In genomic region chr14:30606817-30607216, GRCm38 (mm10) we compare ENCODE assay signal across 22 mouse cellular contexts. TPM values are rescaled to one million over a fixed set of nuclear protein-coding genes. Genes with fewer than 3 reads are reported as not detected.
DNase-seq lines count a peak whose midpoint lies in the region; ATAC-seq lines count a peak whose summit lies in the region.
"Had no signal": no experiment of that assay in that cellular context is flagged by ENCODE, and none has a peak within 500 bp of the region (broad histone marks: within the 10 kb centered on the region; RNA-seq: fewer than 3 reads in every experiment).

No protein-coding gene starts in this region.

- H3K27ac ChIP-seq in kidney, embryonic 14.5 days (ENCODE audit: low read depth, low read length) = no peak overlapping the region
- H3K27ac ChIP-seq: forebrain, embryonic 12.5 days; gastrocnemius, adult 2 months; hindbrain, embryonic 13.5 days; kidney, postnatal 0 days; limb, embryonic 10.5 days had no signal

- H3K9me3 ChIP-seq in kidney, embryonic 14.5 days (ENCODE audit: control insufficient read depth, low read length) = no peaks in the 10 kb centered on the region
- H3K9me3 ChIP-seq: forebrain, embryonic 12.5 days; hindbrain, embryonic 13.5 days; limb, embryonic 10.5 days had no signal

- ATAC-seq in kidney, embryonic 14.5 days (ENCODE audit: low FRiP score, low TSS enrichment) = no peak
- ATAC-seq: CD4-positive, CD25-positive, alpha-beta regulatory T cell, adult 4 months; midbrain, embryonic 16.5 days had no signal

- DNase-seq in kidney, postnatal 10 days = peak; percentile 26
- peak; percentile 48 to 51 for DNase-seq in spleen, postnatal 36 days (ENCODE audit: low spot score in 2 of 2)
- no peak for DNase-seq in spleen, postnatal 10 days (ENCODE audit: low spot score in 2 of 2)
- DNase-seq in ZHBTc4 (ENCODE audit: low read depth, low spot score) = peak; percentile 87
- no peak for DNase-seq in layer of hippocampus, adult 11-12 months (ENCODE audit: low spot score)
- DNase-seq in lung, adult 18-20 months = no peak
- DNase-seq: adrenal gland, postnatal 25 days; cerebellum, adult 11 months; cerebellum, adult 9-11 months; gastrocnemius, adult 2 months; kidney, adult 18-20 months; liver; lung, postnatal 10 days; thymus, adult 2 months; thymus, postnatal 4 days had no signal

- no peaks in the 10 kb centered on the region for H3K4me1 ChIP-seq in kidney, embryonic 14.5 days (ENCODE audit: control insufficient read depth, insufficient read depth, low read length)
- H3K4me1 ChIP-seq: forebrain, embryonic 12.5 days; hindbrain, embryonic 13.5 days had no signal

- no peak overlapping the region for H3K4me3 ChIP-seq in kidney, embryonic 14.5 days (ENCODE audit: low read length)
- H3K4me3 ChIP-seq: forebrain, embryonic 12.5 days; gastrocnemius, adult 2 months; hindbrain, embryonic 13.5 days; limb, embryonic 10.5 days had no signal

- H3K27me3 ChIP-seq in kidney, embryonic 14.5 days (ENCODE audit: control insufficient read depth, insufficient read depth, low read length) = no peaks in the 10 kb centered on the region
- H3K27me3 ChIP-seq: forebrain, embryonic 12.5 days; hindbrain, embryonic 13.5 days had no signal

- peaks cover 32% of the 10 kb centered on the region for H3K36me3 ChIP-seq in kidney, embryonic 14.5 days (ENCODE audit: control insufficient read depth, insufficient read depth, low read length)

- H3K4me2 ChIP-seq in kidney, embryonic 14.5 days (replicated peaks; ENCODE audit: low read depth, low read length) = no peak overlapping the region
- H3K4me2 ChIP-seq: forebrain, embryonic 12.5 days; hindbrain, embryonic 13.5 days had no signal

- WGBS in kidney, embryonic 14.5 days = 90% methylated on average over 5 of the region's 5 CpGs

- H3K9ac ChIP-seq in kidney, embryonic 14.5 days (ENCODE audit: low read depth, low read length) = no peak overlapping the region
- H3K9ac ChIP-seq: forebrain, embryonic 12.5 days; hindbrain, embryonic 13.5 days had no signal

RNA-seq across cellular contexts. Expression of gene Prkcd, which starts 19.2 kb away (rescaled TPM):
- 33.4 and 37.0 TPM in 2 replicates for polyA plus RNA-seq in kidney, embryonic 14.5 days (2014; fragmentation: Nextera tagmentation; extraction: Ambion mirVana)

RNA-seq across cellular contexts. Expression of gene Rft1, which starts 47.3 kb away (rescaled TPM):
- 11.6 and 19.4 TPM in 2 replicates for polyA plus RNA-seq in kidney, embryonic 14.5 days (2014; fragmentation: Nextera tagmentation; extraction: Ambion mirVana)

RNA-seq across cellular contexts. Expression of gene Tkt, which starts 58.7 kb away (rescaled TPM):
- polyA plus RNA-seq in kidney, embryonic 14.5 days (2014; fragmentation: Nextera tagmentation; extraction: Ambion mirVana) = 94.0 and 174 TPM in 2 replicates

Comparison
In these comparisons a context has a peak if more than half of its experiments do, and no peak if none do; other contexts are left out.
1. DNase-seq: peak in kidney, postnatal 10 days (single experiment), spleen, postnatal 36 days (2 of 2) and ZHBTc4 (single experiment); none in spleen, postnatal 10 days (0 of 2), layer of hippocampus, adult 11-12 months (single experiment) and lung, adult 18-20 months (0 of 2).